Mouse (Mus musculus) spleen, postnatal 36 days (tissue): Measurements from ENCODE around the gene Fam229b.
A peak's percentile ranks its signal among the peaks of the same experiment; 100 is the strongest.

Source experiments
- DNase-seq, 2 experiments: peaks; one replicate each; pipeline ENCODE4 v3.0.0; 2022; ENCODE audit warnings: low spot score in 2 of 2, mixed read lengths in 1 of 2

Gene Fam229b

GRCm38 (mm10) chr10:39133462-39134310 is at the start of gene Fam229b, which contains the start of gene Tube1:
Fam229b (minus strand) TSS chr10:39133914.
Tube1 (plus strand) TSS chr10:39133976.
- DNase-seq: peak; percentile 88 to 89

- no peak for DNase-seq
These were observed 43.3 kb upstream of the Fam229b start for GRCm38 (mm10) chr10:39176981-39177380.

- DNase-seq: no peak
These were observed 39.4 kb upstream of the Fam229b start for GRCm38 (mm10) chr10:39173077-39173476.

DNA sequence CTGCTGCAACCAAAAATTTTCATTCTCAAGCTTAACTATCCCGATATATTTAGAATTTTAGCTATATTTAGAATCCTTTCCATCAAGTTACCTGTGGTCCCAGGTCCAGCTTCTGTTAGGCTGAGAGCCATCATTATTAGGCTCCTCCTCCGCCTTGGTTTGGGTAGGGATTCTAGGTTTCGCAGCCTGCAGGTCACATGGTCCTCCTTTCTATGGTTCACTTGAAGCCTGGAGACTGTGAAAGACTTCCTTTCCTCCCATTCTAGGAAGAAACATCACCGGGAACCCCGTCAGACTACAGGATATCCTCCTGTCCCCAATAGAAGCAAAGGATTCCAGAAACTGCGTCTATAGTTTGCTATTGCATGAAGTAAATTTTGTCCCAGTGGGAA is 38.8 kb upstream of the Fam229b start:
- no peak for DNase-seq

- DNase-seq: peak; percentile 89 to 93
These were observed 38.2 kb upstream of the Fam229b start for GRCm38 (mm10) chr10:39171603-39172539.

- DNase-seq: peak; percentile 89 to 90
These were observed 37.4 kb upstream of the Fam229b start for GRCm38 (mm10) chr10:39171134-39171533.

DNA sequence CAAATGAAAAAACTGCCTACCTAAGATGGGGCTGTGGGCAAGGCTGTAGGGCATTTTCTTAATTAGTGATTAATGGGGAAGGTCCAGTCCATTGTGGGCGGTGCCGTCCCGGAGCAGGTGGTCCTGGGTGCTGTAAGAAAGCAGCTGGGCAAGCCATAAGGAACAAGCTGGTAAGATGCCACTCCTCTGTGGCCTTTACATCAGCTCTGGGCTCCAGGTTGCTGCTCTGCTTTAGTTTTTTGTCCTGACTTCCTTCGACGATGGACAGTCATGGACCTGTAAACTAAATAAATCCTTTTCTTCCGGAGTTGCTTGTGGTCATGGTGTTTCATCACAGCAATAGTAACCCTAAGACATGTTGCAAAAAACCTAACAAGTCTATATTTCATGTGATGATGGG is 37.0 kb upstream of the Fam229b start:
- DNase-seq: no peak

DNA sequence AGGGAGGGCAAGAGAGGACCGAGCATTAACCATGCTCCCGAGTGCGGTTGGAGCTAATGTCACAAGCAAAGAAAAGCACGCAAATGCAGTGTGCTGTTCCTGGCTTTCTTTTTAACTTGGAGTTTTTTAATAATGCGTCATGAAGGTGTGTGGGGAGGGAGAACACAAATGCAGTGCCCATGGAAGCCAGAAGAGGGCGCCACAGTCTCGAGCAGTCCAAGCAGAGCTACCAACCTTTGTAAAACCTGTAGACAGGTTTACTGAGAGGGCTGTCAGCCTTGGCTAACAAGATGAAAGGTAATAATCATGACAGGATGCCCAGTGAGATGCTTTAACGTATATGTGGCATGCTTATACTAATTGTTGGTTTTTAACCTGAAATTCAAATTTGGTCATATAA is 36.5 kb upstream of the Fam229b start:
- DNase-seq: peak; percentile 58 to 61

GRCm38 (mm10) chr10:39169642-39170041 is 35.9 kb upstream of the Fam229b start:
- DNase-seq: no peak

GRCm38 (mm10) chr10:39167611-39168010 is 33.9 kb upstream of the Fam229b start:
- DNase-seq: no peak

GRCm38 (mm10) chr10:39165632-39166115 is 32.0 kb upstream of the Fam229b start:
- no peak for DNase-seq

- no peak for DNase-seq
These were observed 30.0 kb upstream of the Fam229b start, which contains the start of gene Ccn6 for GRCm38 (mm10) chr10:39163694-39164093. Ccn6 (minus strand) TSS chr10:39163794.

DNA sequence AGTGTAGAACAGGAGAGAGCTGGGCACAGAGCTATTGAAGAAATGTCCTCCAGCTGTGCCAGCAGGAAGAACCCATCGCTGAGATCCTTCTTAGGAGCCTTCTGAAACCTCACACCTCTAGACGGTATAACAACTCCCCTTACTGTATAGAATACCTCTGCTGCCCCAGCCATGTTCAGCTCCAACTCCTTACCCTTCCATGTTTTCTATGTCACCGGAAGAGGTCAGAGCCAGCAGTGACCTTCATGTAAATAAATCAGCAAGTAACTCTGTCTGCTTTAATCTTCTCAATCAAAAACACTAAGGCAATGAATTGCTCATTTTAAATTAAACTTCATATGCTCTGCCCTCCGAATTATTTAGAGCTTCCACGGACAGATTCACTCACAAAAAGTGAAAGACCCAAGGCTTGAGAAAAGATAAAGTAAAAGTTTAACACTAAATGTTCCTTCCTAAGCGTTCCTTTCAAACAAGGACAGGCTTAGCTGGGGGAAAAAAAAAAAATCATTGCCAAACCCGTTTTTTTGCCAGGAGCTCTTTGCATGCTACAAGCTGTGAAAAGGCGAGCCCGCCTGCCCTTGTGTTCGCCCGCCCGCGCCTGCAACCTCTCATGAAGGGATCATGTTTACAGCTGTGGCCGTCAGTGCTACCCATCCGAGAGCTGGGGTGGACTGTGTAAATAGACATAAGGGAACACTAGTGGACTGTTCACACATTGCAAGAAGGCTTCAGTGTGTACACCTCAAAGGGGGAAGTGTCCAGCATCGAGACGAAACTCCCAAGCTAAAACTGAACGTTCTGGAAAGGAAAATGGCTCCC is 29.2 kb upstream of the Fam229b start:
- DNase-seq: no peak

DNA sequence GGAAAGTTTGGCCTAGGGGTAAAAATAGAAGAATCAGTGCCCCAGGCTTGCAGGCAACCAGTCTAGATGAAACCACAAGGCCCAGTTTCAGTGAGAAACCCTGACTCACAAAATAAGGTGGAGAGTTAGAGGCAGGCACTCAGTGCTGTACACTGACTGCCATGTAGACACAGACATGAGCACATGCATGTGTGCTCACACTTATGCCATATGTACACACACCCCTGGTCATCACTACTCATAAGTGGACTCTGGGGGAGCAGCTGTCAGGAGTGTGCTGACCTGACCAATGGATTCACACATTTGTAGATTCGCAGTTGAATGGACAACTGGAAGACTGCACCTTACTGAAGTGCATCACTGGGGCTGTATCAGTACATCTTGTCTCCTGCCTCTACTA is 27.7 kb upstream of the Fam229b start:
- DNase-seq: no peak

GRCm38 (mm10) chr10:39158306-39158705 is 24.6 kb upstream of the Fam229b start:
- DNase-seq: no peak

DNA sequence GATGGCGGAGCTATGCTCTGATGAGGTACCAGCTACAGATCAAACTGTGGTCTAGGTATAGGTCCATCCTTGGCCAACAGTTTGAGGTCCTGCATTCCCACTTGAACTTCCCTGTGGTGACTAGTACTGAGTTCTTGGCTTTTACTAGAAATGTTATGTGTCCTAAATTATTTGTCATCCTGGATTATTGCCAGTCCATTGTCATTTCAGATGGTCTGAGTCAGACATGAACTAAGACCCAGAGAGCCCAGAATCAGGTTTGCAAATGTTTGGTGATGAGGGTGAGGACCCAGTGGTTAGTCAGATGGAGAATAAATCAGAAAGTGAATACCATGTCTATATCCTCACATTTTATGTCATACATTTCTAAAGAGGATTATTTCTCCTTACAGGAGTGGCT is 23.6 kb upstream of the Fam229b start:
- DNase-seq: no peak

GRCm38 (mm10) chr10:39156719-39157118 is 23.0 kb upstream of the Fam229b start:
- DNase-seq: no peak

- no peak for DNase-seq
These were observed 8.5 kb upstream of the Fam229b start for GRCm38 (mm10) chr10:39142216-39142615.

DNA sequence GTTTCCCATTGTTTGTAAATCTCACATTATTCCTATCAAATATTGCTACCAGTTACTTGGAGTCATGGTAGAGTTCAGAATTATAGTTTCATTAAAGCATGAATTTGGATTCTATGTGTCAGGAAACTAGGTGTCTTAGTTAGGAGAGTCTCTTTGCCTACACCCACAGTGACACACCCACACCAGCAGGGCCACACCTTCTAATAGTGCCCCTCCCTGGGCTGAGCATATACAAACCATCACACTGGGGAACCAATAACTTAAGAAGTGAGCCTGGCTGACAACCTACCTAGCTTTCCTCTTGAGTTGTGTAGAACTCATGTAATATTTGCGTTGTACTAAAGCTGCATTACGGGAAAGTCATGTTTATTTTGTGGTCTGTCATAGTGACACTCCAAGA is 7.7 kb upstream of the Fam229b start:
- no peak for DNase-seq

DNA sequence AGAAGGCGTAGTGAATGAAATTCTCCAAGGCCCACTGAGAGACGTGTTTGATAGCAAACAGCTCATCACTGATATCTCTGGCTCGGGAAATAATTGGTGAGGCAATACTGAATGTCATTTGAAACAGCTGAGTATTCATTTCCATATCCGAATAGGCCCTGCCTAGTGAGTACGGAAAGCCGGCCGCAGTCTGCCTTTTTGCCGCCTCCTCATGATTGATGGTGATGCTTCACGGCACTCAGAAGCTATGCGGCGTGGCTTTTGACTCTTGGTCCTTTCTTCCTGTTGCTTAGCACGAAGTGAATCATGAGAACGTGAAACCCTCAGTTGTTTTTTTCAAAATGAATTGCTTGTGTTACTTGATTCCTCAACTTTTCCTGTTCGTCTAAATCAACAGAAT is 7.1 kb upstream of the Fam229b start:
- no peak for DNase-seq

- DNase-seq: no peak
These were observed 5.0 kb upstream of the Fam229b start for GRCm38 (mm10) chr10:39138761-39139160.
